Mouse (Mus musculus) lung, postnatal 14 days (tissue): ENCODE data around the gene Fmn2.

Source experiments
- DNase-seq: peaks from one replicate; pipeline ENCODE4 v3.0.0; 2021

Fmn2 gene

DNA sequence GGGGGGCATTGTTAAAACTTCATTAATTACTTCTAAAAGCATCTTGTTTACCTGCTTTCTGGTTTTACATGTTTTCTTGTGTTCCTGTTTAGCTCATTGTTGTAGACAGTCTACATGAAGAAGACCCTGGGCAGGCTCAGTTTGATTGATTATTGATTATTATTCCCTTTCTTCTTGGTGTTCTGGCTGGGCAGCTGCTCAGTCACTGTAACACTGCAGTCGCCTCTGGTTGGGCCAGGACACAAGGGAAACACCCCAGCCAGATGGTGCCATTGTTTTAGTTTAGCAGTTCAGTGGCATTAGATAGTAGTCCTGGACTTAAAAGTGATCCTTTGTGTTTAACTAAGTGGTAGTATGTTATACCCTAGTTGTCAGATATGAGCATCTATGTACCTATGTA, 167.5 kb downstream of the Fmn2 start:
- no peak for DNase-seq

DNA sequence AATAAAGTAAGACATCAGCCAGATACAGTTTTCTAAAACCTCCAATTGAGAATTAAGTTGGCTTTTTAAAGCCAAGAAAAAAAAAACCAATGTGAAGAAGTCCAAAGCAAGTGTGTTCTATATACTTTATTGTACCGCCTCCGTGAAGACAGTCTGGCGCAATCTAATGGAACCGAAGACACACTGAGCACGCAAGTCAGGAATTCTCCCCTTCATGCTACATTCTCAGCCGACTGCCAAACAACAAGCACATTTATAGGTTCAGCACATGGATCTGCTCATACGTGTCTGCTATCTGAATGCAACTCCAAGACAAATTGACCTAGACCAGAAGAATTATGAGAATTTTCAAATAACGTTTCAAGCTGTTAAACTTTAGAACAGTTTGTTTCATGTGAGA, 169.2 kb downstream of the Fmn2 start:
- no peak for DNase-seq

DNA sequence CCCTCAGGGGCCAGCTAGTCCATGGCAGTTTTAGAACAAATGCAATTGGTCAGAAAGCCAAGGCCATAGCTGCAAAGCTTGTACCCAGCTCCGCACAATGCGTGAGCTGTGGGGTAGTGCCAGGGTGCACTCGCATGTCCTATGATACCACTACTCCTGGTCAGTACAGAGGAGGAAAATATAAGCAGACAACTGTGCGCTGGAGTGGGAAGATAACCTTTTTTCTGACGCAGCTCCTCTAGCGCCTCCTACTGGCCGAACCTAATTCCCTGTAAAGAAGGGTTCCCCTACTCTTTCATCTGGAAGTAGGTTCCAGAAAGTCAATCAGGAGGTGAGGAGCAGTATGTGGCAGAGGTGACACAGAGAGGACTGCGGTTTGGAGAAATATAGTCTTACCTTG, 173.0 kb downstream of the Fmn2 start:
- DNase-seq, result no peak

DNA sequence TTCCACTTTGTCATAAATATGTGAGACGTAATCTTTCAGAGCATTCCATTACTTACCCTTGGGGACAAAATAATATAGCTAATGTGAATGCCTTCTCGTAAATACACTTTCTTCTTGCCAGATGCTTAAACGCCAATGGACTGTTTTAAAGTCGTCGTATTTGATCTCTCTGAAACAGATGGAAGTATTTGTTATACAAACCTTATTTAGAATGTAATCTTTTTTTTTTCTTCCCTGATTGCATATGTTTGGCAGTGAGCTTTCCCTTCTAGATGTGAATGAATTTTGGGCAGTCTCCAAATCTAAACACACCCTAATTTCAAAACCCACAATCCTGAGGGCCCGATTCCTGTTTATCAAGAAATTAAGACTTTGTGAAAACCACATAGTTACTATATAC, 173.7 kb downstream of the Fmn2 start:
- DNase-seq, result no peak

DNA sequence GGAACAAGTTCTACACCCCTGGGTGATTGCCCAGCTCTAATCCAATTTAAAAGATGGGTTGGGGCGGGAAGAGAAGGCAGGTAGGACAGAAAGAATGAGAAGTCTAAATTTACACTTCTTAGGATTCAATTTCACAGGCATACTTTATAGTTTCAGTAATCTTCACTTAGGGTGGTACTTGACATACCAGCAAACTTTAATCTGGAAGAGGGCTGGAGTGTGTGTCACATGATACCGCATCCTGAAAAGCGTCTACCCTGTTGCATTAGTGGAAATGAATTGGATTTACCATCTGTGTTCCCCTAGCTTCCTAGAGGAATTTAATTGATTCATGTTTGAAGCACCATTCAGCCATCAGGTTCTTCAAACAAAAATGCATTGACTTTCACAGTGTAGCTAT, 174.6 kb downstream of the Fmn2 start:
- no peak for DNase-seq

DNA sequence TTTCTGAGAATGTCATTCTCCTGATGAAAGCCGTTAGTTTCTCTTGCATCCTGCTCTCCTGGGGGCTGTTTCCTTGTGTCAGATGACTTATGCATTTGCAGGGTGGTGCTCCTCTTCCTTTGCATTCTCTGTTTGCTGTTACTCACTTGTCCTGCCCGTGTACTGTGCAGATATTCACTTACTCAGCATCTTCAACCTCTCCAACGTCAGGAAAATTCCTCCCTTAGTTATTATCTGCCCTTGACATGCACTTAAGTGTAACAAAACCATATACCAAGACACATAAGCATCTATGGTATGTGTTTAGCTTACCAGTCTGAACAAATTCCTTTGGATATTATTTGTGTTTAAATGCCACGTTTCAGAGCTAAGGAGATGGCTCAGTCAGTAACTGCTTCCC, 175.6 kb downstream of the Fmn2 start:
- DNase-seq, result no peak

DNA sequence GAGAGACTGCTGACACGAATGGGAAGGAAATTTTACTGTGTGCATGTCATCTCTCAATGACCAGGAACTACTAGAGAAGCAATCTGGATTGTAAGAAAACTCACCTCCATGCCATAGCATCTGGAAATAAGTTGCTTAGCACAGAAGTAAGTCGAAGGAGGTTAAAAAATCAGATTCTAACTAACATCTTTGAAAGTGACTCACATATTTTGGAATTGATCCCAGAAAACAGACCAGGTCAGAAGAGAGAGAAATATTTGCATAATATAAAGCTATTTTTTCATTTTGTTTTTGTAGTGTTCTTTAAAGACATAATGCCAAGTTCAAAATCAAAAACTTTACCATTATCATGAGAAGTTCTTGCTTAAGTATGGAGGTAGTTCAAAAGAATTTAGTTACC, 187.7 kb downstream of the Fmn2 start:
- DNase-seq, result no peak

DNA sequence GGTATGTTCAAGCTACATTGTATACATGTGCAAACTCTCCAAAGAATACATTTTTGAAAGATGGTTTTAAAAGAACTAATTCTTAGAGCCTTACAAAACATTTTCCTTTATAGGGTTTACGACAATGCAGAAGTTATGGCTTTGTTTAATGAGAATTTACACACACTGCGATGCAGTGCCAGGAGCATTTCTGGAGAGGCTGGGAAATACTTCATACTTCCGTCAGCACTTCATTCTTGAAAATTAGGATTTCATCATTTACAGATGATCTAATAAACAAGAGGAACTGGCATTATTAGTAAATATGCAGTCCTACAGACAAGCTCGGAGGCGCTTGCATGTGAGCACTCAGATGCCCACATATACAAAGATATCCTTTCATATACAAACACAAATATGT, 199.2 kb downstream of the Fmn2 start:
- no peak for DNase-seq

DNA sequence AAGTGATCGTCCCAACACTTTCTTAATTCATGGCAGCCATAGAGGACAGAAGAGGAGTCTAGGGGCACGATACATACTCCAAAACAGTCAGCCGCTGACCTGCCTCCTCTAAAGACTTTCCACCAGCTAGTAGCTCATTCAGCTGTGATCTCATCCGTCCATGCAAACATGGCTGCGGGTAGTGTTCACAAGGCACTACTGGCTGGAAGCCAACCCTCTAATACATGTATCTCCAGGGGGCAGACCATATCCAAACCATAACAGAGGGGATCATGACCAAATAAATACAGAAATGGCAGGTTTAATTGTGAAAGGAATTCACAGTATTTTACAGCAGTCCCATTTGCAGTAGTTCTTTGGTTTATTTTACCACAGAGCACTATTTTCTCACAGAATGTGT, 200.2 kb downstream of the Fmn2 start:
- no peak for DNase-seq

DNA sequence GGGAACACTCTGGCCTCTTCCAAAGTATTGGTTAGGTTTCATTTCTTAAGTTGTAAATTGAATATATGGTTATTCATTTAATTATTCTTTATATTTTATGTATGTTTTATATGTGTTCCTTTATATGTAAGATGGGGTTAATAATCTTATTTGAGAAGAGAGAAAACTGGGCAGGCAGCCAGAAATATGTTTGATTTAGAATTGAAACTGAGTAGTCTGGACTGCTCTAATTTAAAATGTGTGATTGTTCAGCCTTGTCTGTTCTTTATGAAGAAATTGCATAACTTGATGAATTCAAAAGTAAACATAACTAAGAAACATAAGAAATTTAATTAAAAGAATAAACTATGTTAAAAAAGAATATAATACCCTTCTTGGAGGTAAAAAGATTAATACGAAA, 202.3 kb downstream of the Fmn2 start:
- DNase-seq, result peak; percentile 5

DNA sequence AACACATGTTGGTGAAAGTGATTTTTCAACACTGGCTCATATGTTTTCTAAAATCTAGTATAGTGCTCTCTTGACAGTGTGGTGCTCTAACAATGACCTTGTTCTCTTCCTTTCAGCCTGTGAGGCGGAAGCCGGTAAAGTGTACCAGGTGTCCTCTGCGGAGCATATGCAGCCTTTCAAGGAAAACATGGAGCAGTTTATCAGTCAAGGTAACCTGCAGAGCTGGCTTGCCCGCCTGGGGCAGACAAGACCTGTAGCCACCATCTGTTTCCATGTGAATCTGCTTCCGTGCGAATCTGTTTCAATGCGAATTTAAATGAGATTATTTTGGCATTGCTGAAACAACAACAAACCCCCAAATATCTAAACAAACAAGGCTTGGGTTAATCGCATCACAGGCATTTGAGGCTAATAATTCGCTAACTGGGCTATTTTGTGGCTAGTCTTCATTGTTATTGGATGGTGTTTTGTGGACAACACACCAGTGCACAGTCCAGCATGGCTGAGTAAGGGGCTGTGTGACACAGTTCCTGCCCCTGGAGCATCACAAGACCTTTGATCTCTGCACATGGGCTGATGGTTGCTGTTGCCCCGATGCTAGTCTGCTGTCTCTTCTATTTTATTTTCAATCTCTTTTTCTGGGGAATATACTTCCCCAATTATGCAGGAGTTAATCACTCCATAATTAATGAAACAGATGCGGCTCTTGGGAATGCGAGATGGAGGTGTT, 218.3 kb downstream of the Fmn2 start:
- DNase-seq, result no peak

DNA sequence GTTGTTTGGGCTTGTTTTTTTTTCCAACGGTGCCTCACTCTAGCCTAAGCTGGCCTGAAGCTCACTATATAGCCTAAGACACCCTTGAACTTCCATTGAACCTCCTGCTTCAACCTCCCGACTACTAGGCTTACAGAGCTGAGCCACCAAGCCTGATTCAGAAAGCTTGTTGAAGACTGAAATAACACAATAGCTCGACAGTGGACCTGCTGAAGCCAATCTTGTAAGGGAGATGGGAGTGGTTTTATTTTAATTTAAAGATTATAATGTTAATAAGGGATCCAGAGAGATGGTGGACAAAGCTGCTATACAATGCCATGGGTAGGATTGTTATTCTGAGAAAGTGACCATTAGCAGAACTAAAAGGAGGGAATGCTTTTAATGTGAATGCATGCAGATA, 227.1 kb downstream of the Fmn2 start:
- no peak for DNase-seq

DNA sequence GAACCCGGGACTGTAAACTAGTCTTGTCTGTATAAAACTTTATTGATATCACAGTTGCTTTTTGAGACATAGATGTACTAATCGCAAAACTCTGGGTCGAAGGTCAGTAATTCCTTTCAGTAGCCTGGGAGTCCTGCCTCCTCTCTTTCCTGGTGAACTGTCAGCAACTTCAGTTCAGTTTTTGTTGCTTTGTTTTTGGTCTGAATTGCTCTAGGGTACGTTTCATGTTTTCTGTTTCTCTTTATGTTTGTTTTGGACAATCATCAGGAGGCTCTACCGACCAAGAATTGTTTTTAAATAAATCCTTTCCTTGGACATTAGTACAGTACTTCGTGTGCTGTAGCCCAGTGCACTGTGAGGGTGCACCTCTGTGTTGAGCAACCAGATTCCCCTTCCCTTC, 231.1 kb downstream of the Fmn2 start:
- DNase-seq, result no peak

DNA sequence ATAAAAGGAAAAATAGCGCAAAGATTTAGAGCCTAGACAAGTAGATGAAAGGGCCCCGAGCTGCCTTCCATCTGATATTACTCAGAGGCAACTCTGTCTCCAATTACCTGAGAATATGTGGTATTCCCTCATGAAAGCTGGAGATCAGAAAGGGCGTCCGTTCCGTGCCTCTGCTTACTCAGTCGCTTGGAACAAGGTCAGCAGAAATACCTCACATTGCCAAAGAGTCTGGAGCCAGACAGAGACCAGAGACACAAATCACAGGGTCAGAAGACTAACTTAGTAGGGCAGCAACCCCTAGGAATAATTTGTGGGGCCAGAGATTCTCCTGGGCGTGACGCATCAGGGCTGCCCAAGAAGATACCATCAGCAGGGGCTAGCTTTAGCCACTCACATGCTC, 237.3 kb downstream of the Fmn2 start:
- no peak for DNase-seq

DNA sequence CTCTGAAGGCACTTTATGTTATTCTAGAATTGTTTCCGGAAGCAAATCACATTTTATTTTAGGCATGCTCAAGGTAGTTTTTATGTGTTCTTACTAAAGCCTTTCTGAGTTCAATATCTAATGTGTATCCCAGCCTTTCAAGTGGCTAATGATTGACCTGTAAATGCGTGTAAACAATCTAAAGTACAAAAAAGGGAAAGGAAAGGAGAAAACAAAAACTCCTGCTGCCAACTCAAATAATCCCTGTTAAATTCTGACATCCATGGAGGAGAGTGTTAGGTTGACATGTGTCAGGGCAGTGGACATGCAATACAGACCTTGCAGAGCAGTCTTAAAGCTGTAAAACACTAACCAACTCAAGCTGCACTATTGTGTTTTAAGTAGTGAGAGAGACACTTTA, 241.0 kb downstream of the Fmn2 start:
- DNase-seq, result no peak

DNA sequence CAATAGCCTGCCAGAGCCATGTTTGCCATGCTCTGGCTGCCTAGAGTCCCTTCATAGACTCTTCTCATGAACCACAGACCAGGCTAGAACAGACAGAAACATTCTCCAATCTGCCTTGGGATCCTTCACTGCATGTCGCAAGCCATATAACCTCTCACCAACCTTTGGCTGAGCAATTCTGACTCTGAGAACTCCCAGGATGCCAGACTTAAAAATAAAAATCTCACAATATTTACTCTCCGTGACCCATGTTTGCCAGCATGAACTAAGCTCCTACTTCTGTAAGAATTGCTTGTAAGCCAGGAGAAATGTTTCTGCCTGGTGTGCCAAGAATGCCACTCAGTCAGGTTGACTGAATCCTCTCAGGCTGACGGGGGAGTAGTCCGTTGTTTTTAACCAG, 246.9 kb downstream of the Fmn2 start:
- DNase-seq, result peak; percentile 10

DNA sequence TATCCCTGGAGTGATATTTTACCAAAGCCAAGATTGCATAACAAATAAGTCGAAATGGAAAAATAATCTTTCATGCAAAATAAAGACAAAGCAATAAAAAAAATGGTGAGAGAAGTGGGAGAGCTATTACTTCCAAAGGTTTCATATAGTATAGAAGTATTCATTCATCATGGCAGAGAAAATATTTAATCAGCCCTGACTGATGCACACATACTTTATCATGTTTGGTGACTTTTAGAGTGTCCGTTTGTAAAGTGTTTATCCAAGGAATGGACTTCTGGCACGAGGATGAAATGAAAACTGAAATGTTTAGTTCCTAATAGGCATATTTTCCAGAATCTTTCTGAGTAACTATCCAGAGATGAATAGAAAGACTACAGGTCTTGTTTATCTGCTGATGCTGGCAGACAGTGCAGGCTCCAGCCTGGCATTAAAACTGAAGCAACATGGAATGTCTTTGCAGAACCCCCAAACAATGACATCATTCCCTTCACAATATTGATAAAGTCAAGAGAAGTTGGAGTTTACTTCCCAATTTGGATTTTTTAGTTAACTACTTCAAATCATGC, 249.4 kb downstream of the Fmn2 start:
- DNase-seq, result no peak

DNA sequence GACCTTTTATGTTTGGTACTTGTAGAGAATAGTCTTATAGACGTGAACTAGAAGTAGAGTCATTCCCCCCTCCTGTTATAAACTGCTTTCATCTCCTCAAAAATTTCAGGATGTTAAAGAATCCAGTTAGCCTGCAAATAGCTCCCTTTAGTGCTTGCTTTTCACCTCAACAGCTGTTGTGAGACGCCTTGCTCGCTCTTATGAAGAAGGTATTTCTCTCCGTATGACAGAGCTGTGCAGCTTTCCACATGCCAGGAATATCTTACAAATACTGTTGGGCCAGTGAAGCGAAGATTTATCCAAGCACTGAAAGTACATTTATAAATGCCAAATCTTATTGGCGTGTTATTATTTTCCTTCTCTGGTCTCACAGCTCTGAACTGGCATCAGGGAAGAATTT, 257.7 kb downstream of the Fmn2 start:
- no peak for DNase-seq

DNA sequence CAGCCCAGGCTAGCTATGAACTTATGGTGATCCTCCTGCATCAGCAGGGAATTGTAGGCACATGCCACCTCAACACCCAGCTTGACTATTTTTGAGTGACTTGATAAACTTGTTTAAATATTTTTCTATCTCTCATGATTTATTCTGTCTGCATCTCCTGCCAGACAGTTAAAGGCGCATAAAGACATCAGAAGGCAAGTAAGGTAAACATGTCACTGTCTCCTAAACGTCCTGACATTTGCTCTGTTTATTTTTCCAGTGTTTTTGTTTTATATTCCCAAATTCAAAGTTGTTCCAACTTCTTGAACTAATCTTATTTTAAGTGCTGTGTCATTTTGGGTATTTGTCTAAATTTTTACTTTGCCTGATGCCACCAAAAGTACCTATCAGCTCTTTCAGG, 264.1 kb downstream of the Fmn2 start:
- DNase-seq, result no peak

DNA sequence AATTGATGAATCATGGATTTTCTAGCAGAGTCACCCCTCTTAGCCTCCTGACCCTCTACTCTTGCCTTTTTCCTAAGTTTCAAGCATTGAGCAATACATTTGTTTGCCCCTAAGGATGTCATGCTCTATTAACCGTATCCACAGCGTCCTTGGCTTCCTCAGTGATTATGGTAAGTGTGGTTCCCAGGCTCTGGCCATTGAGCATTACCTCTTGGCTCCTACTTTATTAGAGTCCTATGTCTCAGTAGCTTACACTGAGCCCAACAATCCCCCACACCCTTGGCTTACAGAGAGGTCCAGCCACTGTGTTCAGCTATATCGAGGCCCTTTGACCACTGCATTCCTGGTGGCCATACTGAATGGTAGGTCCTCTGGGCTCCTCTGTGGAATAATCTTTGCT, 265.2 kb downstream of the Fmn2 start:
- no peak for DNase-seq

DNA sequence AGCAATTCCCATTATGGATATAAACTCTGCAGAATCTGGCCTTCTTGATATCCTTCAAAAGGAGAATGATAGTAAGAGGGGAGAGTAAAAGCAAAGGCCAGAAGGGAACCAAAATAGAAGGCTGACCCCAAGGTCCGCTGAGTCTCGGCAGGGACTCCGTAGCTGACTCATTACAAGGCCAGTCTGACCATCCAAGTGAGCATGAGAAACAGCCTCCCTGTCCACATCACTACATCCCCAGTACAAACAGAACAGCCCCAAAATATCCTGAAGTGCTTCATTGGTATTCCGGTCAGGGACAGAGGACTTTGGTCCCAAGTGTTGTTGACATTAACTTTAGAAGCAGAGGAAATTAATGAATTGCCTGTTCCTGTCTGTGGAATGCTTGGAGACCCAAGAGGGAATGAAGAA, 270.3 kb downstream of the Fmn2 start:
- peak; percentile 26 for DNase-seq

DNA sequence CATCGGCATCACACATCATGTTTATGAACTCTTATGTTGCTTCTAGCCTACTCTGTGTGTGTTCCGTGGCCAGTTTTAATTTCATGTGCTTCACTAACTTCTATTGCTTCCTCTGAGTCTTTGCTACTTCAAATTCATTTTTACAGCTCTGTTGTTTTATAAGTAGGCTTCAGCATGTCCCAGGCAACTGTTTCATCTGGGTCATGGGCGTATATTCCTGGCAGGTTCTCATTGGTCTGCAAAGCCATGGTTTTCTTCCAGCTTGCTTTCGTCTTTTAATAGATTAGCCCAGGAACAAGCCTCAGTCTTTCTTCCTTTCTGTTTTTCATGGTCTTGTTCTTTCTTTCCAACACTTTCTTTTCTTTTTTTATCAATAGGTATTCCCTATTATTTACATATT, 279.4 kb downstream of the Fmn2 start:
- DNase-seq, result no peak

DNA sequence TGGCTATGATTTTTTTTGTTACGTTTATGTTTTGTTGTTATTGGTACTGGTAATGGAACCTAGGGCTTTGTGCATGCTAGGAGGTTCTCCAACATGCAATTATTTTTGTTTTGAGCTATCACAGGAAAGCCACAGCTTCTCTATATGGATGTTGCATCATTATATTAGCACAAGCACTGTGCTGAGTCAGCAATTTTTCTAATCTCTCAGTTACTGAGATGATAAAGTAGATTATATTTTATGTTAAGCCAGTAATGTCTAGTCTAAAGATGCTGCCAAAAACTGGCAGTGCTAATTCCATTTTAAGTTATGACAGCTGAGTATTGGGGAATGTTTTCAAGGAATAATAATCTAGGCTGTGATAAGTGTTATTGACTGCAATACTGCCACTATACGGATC, 287.0 kb downstream of the Fmn2 start:
- DNase-seq, result no peak

DNA sequence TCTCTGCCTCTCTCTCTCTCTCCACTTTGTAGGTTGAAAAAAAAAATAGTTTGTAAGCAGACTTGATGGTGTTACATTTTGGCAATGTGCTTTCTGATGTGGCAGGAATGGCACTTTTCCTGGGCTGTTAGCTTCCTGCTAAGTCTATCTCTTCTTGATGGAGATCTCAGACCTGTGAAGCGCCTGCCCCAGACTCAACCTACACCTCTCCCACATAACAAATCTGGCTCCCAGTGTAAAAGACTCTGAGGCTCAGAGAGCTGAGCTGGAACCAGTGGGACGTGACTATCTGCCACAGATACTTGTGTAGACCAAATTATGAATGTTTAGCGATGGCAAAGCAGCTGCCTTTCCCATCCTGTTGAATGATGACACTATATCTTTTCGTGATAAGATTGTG, 310.2 kb downstream of the Fmn2 start:
- DNase-seq, result no peak

DNA sequence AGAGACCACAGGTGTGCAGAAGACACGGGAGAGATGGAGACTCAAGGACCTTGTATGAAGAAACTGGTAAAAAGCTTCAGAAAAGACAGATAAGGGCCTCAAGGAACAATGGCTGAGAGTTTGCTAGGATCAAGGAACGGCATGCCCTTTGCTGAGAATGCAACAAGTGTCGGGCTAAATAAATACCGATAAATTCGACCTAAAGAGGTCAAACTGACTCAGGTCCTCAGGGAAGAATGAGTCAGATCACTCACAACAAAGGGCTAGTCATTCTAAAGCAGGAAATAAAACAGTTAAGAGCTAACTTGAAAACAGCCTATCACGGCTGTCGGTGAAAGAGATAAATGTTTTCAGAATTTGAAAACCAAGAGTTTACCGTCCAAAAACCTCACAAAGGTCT, 324.9 kb downstream of the Fmn2 start:
- DNase-seq, result no peak
